Mouse (Mus musculus) stomach, postnatal 0 days (tissue): ENCODE results near the gene Adcy9.

ENCODE experiments used
- CTCF ChIP-seq: IDR thresholded peaks from 2 replicates; pipeline ENCODE4 v1.5.1; 2016; ENCODE audit warnings: antibody characterized with exemption, low read depth, mild to moderate bottlenecking, moderate library complexity
- EP300 ChIP-seq: optimal IDR thresholded peaks from 2 replicates; pipeline ENCODE3; 2016; ENCODE audit warnings: antibody characterized with exemption

DNA sequence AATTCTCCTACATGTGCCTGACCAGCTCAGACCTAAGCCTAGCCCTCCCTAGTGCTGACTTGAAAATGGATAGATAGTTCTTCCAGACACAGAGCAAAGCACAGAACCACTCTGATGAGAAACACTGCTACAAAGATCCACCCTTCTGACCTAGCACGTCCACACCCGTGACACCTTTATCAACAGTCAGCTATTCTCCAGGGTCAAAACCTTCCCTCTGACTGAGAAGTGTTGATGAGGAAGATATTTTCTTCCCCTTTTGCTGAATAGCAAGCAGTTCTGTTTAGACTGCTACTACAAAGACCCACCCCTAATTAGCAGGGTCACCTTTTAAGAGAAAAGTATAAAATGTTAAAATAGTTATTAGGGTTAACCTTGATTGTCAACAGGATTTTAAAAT lies 49.3 kb downstream of the Adcy9 start:
- no peak for TF ChIP-seq CTCF
- no peak for TF ChIP-seq EP300
